Mouse (Mus musculus): Measurements from ENCODE around the gene Creb3l1. TPM values are rescaled to one million over a fixed set of nuclear protein-coding genes. Genes with fewer than 3 reads are reported as not detected.
A peak's percentile ranks its signal among the peaks of the same experiment; 100 is the strongest.

Gene Creb3l1
- polyA plus RNA-seq, 1 experiment from 2014 or later = 2.7 TPM

- no peak for ATAC-seq
- Histone ChIP-seq H3K36me3 (ENCODE audit: control insufficient read depth, insufficient read depth, low read length) (no peaks in the 10 kb centered on the region), H3K27ac (ENCODE audit: low read depth, low read length) (0 out of 2 replicates have a peak overlapping the region, but pooled peaks have one; percentile 18), H3K9me3 (ENCODE audit: control insufficient read depth, low read length) (no peaks in the 10 kb centered on the region), H3K4me3 (ENCODE audit: low read length) (no peak overlapping the region), H3K4me1 (ENCODE audit: control insufficient read depth, insufficient read depth, low read depth, low read length) (peaks cover 18% of the 10 kb centered on the region), H3K4me2 (ENCODE audit: low read length) (no peak overlapping the region), H3K9ac (ENCODE audit: low read depth, low read length) (no peak overlapping the region), H3K27me3 (replicated peaks; ENCODE audit: control insufficient read depth, insufficient read depth, low read length) (no peaks in the 10 kb centered on the region; the same call in 1 of the 2 replicates)
- 78% methylated on average over 12 of the region's 12 CpGs for WGBS
These were observed 12.6 kb downstream of the Creb3l1 start for GRCm38 (mm10) chr2:92011424-92012353.

GRCm38 (mm10) chr2:92008623-92009404 is 15.5 kb downstream of the Creb3l1 start:
- Histone ChIP-seq H3K4me3 (ENCODE audit: low read length) (peak overlapping the region; percentile 60), H3K36me3 (ENCODE audit: control insufficient read depth, insufficient read depth, low read length) (no peaks in the 10 kb centered on the region), H3K9me3 (ENCODE audit: control insufficient read depth, low read length) (no peaks in the 10 kb centered on the region), H3K27me3 (replicated peaks; ENCODE audit: control insufficient read depth, insufficient read depth, low read length) (no peaks in the 10 kb centered on the region; the same call in 1 of the 2 replicates), H3K27ac (ENCODE audit: low read depth, low read length) (peak overlapping the region; percentile 80), H3K4me2 (ENCODE audit: low read length) (peak overlapping the region; percentile 74), H3K9ac (ENCODE audit: low read depth, low read length) (peak overlapping the region; percentile 72), H3K4me1 (ENCODE audit: control insufficient read depth, insufficient read depth, low read depth, low read length) (peaks cover 20% of the 10 kb centered on the region)
- ATAC-seq = peak; percentile 51
- 3% methylated on average over 20 of the region's 20 CpGs for WGBS

GRCm38 (mm10) chr2:92007933-92008622 is 16.2 kb downstream of the Creb3l1 start:
- Histone ChIP-seq H3K36me3 (ENCODE audit: control insufficient read depth, insufficient read depth, low read length) (no peaks in the 10 kb centered on the region), H3K4me3 (ENCODE audit: low read length) (peak overlapping the region; percentile 60), H3K4me2 (ENCODE audit: low read length) (peak overlapping the region; percentile 74), H3K27ac (ENCODE audit: low read depth, low read length) (peak overlapping the region; percentile 88), H3K9me3 (ENCODE audit: control insufficient read depth, low read length) (no peaks in the 10 kb centered on the region), H3K9ac (ENCODE audit: low read depth, low read length) (peak overlapping the region; percentile 72), H3K4me1 (ENCODE audit: control insufficient read depth, insufficient read depth, low read depth, low read length) (peaks cover 20% of the 10 kb centered on the region), H3K27me3 (replicated peaks; ENCODE audit: control insufficient read depth, insufficient read depth, low read length) (no peaks in the 10 kb centered on the region; the same call in 1 of the 2 replicates)
- under 1% methylated on average over 33 of the region's 34 CpGs for WGBS
- ATAC-seq = peak; percentile 98

DNA sequence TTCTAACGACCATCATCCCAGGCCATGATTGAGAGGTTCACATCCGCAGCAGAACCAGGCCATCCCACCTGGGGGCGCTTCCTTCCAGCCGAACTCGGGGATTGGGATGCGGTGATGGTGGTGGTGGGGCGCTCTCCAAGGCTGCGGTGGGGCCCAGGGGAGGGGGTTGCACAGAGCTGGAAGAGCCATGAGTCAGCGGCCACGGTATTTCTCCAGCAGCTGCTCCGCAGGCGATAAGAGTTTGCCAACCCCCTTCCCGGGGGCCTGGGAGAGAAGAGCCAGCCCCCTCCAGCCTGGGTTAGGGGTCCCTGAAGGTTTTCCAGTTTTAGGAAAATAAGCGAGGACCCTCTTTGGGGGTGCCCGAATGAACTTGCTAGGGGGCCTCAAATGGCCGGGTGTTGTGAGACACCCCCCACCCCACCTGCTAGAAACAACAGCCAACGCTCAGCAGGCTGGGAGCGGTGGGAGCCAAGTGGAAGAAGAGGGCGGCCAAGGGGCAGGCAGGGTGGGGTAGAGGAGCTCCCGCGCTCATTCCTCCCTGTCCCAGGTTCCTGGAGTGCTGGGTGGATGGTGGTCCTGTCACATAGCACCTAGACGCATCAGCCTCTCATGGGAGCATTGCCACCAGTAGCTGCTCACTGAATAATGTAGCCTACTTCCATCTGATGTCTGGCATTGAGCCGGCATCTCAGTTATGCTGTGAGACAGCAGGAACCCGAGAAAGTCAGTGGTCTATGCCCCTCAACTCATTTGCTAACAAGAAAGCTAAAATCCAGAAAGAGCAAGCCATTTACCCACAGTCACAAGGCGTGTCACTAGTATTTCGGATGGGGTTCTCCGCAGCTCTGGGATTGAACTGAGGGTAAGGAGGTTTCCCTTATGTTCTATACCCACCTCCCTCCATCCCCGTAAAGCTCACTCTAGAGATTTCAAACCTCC is 17.1 kb downstream of the Creb3l1 start:
- no peaks in the 10 kb centered on the region for H3K36me3 ChIP-seq (ENCODE audit: control insufficient read depth, insufficient read depth, low read length)
- H3K4me1 ChIP-seq (ENCODE audit: control insufficient read depth, insufficient read depth, low read depth, low read length) = peaks cover 20% of the 10 kb centered on the region
- peak; percentile 35 for ATAC-seq
- H3K9me3 ChIP-seq (ENCODE audit: control insufficient read depth, low read length) = no peaks in the 10 kb centered on the region
- peak overlapping the region; percentile 71 for H3K9ac ChIP-seq (ENCODE audit: low read depth, low read length)
- peak overlapping the region; percentile 60 for H3K4me3 ChIP-seq (ENCODE audit: low read length)
- peak overlapping the region; percentile 74 for H3K4me2 ChIP-seq (ENCODE audit: low read length)
- H3K27ac ChIP-seq (ENCODE audit: low read depth, low read length) = peak overlapping the region; percentile 88
- peaks cover 3% of the 10 kb centered on the region for H3K27me3 ChIP-seq (replicated peaks; ENCODE audit: control insufficient read depth, insufficient read depth, low read length)
- 2% methylated on average over 27 of the region's 28 CpGs for WGBS

DNA sequence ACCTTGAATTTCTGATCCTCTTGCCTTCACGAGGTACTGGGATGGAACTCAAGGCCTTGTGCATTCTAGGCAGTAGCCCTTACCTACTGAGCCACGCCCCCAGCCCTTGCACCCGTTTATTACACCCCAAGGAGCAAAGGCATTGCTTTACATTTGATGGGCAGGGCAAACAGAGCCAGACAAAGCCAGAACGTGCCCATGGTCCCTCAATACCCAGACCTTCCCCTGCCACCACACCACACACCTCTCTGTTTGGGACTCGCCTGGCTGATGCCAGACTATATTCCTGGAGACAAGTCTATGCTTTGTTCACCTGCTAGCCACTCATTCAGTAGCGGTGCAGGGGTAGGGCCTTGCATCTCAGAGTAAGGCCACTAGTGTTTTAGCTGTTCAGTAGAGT is 17.8 kb downstream of the Creb3l1 start:
- H3K27me3 ChIP-seq (replicated peaks; ENCODE audit: control insufficient read depth, insufficient read depth, low read length) = peaks cover 3% of the 10 kb centered on the region
- H3K4me3 ChIP-seq (ENCODE audit: low read length) = no peak overlapping the region
- ATAC-seq = no peak
- H3K4me2 ChIP-seq (ENCODE audit: low read length) = peak overlapping the region; percentile 74
- H3K27ac ChIP-seq (ENCODE audit: low read depth, low read length) = no peak overlapping the region; the same call in 1 of the 2 replicates
- no peaks in the 10 kb centered on the region for H3K9me3 ChIP-seq (ENCODE audit: control insufficient read depth, low read length)
- no peaks in the 10 kb centered on the region for H3K36me3 ChIP-seq (ENCODE audit: control insufficient read depth, insufficient read depth, low read length)
- no peak overlapping the region for H3K9ac ChIP-seq (ENCODE audit: low read depth, low read length)
- peaks cover 20% of the 10 kb centered on the region for H3K4me1 ChIP-seq (ENCODE audit: control insufficient read depth, insufficient read depth, low read depth, low read length)
- 54% methylated on average over 6 of the region's 6 CpGs for WGBS

DNA sequence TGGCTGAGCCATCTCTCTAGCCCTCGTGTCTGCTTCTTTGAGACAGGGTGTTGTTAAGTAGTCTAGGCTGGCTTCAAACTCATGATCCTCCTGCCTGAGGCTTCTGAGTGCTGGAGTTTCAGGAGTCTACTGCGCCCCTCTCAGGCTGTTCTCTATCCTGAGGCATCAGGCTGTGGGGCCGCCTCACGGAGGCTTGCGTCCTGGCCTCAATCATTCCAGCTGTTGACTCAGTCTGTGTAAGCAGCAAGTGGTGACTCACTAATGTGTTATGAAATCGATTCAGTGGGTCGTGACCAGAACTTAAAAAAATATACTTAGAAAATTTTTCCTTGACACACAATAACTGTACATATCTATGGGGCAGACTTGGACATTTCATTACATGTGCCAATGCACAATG is 19.7 kb downstream of the Creb3l1 start:
- Histone ChIP-seq H3K4me2 (ENCODE audit: low read length) (no peak overlapping the region), H3K9ac (ENCODE audit: low read depth, low read length) (no peak overlapping the region), H3K36me3 (ENCODE audit: control insufficient read depth, insufficient read depth, low read length) (no peaks in the 10 kb centered on the region), H3K4me1 (ENCODE audit: control insufficient read depth, insufficient read depth, low read depth, low read length) (peaks cover 20% of the 10 kb centered on the region), H3K9me3 (ENCODE audit: control insufficient read depth, low read length) (no peaks in the 10 kb centered on the region), H3K4me3 (ENCODE audit: low read length) (no peak overlapping the region), H3K27me3 (replicated peaks; ENCODE audit: control insufficient read depth, insufficient read depth, low read length) (peaks cover 3% of the 10 kb centered on the region; the same call in 1 of the 2 replicates), H3K27ac (ENCODE audit: low read depth, low read length) (no peak overlapping the region)
- no peak for ATAC-seq
- 77% methylated on average over 7 of the region's 7 CpGs for WGBS

- H3K9me3 ChIP-seq (ENCODE audit: control insufficient read depth, low read length) = no peaks in the 10 kb centered on the region
- H3K27ac ChIP-seq (ENCODE audit: low read depth, low read length) = no peak overlapping the region
- 76% methylated on average over 16 of the region's 16 CpGs for WGBS
- no peaks in the 10 kb centered on the region for H3K36me3 ChIP-seq (ENCODE audit: control insufficient read depth, insufficient read depth, low read length)
- H3K4me3 ChIP-seq (ENCODE audit: low read length) = no peak overlapping the region
- no peak overlapping the region for H3K4me2 ChIP-seq (ENCODE audit: low read length)
- H3K27me3 ChIP-seq (replicated peaks; ENCODE audit: control insufficient read depth, insufficient read depth, low read length) = peaks cover 3% of the 10 kb centered on the region; the same call in 1 of the 2 replicates
- H3K9ac ChIP-seq (ENCODE audit: low read depth, low read length) = no peak overlapping the region
- H3K4me1 ChIP-seq (ENCODE audit: control insufficient read depth, insufficient read depth, low read depth, low read length) = no peaks in the 10 kb centered on the region
- ATAC-seq = no peak
These were observed 26.2 kb downstream of the Creb3l1 start for GRCm38 (mm10) chr2:91997905-91998608.

All from hindbrain, embryonic 16.5 days (tissue).